Mouse (Mus musculus) MEL (cell line): ENCODE data around the gene Nfatc3. TPM values are rescaled to one million over a fixed set of nuclear protein-coding genes. Genes with fewer than 3 reads are reported as not detected.

Experiments
- DNase-seq: peaks from one replicate; pipeline ENCODE4 v3.0.0; 2011; ENCODE audit warnings: low read depth, low spot score
- H3K27ac ChIP-seq: 2 replicates; pipeline ENCODE4 v1.5.1; 2012; ENCODE audit warnings: low read depth, mild to moderate bottlenecking, control low read depth, low read length, moderate library complexity; ENCODE audit not compliant: control insufficient read depth
- H3K27me3 ChIP-seq, 2 experiments: fragments of 150-350 bp in 1 of 2; sonication (generic) in 1 of 2; 2 replicates each; pipeline ENCODE4 v1.6.1; 2012; ENCODE audit warnings: low read length in 2 of 2, mild to moderate bottlenecking in 2 of 2, improper control_type of control experiment in 1 of 2, moderate library complexity in 1 of 2; ENCODE audit not compliant: insufficient read depth in 2 of 2, control insufficient read depth in 1 of 2
- H3K36me3 ChIP-seq, 2 experiments: 2 replicates each; pipeline ENCODE4 v1.6.1; 2012 to 2014; ENCODE audit warnings: low read length in 2 of 2, improper control_type of control experiment in 1 of 2, inconsistent platforms in 1 of 2, mild to moderate bottlenecking in 1 of 2; ENCODE audit not compliant: insufficient read depth in 2 of 2, control insufficient read depth in 1 of 2
- H3K4me1 ChIP-seq, 2 experiments: fragments of 150-350 bp in 1 of 2; sonication (generic) in 1 of 2; 2 replicates each; pipeline ENCODE4 v1.6.1; 2012; ENCODE audit warnings: low read length in 2 of 2, improper control_type of control experiment in 1 of 2, mild to moderate bottlenecking in 1 of 2; ENCODE audit not compliant: insufficient read depth in 2 of 2, control insufficient read depth in 1 of 2
- H3K4me3 ChIP-seq, 2 experiments: fragments of 150-350 bp in 1 of 2; sonication (generic) in 1 of 2; 2 replicates each; pipeline ENCODE4 v1.5.1; 2012; ENCODE audit warnings: low read depth in 2 of 2, low read length in 2 of 2, mild to moderate bottlenecking in 2 of 2, moderate library complexity in 2 of 2, control low read depth in 1 of 2, improper control_type of control experiment in 1 of 2; ENCODE audit not compliant: control insufficient read depth in 1 of 2, insufficient read depth in 1 of 2
- H3K79me2 ChIP-seq: 2 replicates; pipeline ENCODE4 v1.6.1; 2012; ENCODE audit warnings: mild to moderate bottlenecking, low read length, moderate library complexity; ENCODE audit not compliant: control insufficient read depth, poor library complexity, insufficient read depth
- H3K9ac ChIP-seq: 2 replicates; pipeline ENCODE4 v1.6.1; 2012; ENCODE audit warnings: low read depth, mild to moderate bottlenecking, control low read depth, low read length, moderate library complexity; ENCODE audit not compliant: control insufficient read depth, poor library complexity, severe bottlenecking
- H3K9me3 ChIP-seq: fragments of 150-350 bp; sonication (generic); replicated peaks from 2 replicates; pipeline ENCODE4 v1.6.1; 2012; ENCODE audit warnings: mild to moderate bottlenecking, low read length, improper control_type of control experiment, moderate library complexity; ENCODE audit not compliant: insufficient read depth
- CHD1 ChIP-seq: IDR thresholded peaks from 2 replicates; pipeline ENCODE4 v1.6.1; 2012; ENCODE audit warnings: low read depth, mild to moderate bottlenecking, inconsistent platforms, low read length, improper control_type of control experiment
- CHD2 ChIP-seq: IDR thresholded peaks from 2 replicates; pipeline ENCODE4 v1.6.1; 2011; ENCODE audit warnings: low read length, improper control_type of control experiment
- CTCF ChIP-seq, 3 experiments: IDR thresholded peaks in 2 of 3; conservative IDR thresholded peaks in 1 of 3; 2 replicates each; pipeline ENCODE4 v1.5.1; 2011 to 2012; ENCODE audit warnings: low read length in 3 of 3, low read depth in 2 of 3, mild to moderate bottlenecking in 2 of 3, improper control_type of control experiment in 1 of 3, inconsistent platforms in 1 of 3, mixed read lengths in 1 of 3, moderate library complexity in 1 of 3; ENCODE audit not compliant: control insufficient read depth in 1 of 3, insufficient read depth in 1 of 3, poor library complexity in 1 of 3, severe bottlenecking in 1 of 3
- ELF1 ChIP-seq: IDR thresholded peaks from 2 replicates; pipeline ENCODE4 v1.6.1; 2014; ENCODE audit warnings: low read depth, mild to moderate bottlenecking, inconsistent platforms, low read length, improper control_type of control experiment, moderate library complexity
- EP300 ChIP-seq, 2 experiments: IDR thresholded peaks; 2 replicates each; pipeline ENCODE4 v1.6.1; 2011; ENCODE audit warnings: improper control_type of control experiment in 2 of 2, low read length in 2 of 2, low read depth in 1 of 2, mild to moderate bottlenecking in 1 of 2
- GABPA ChIP-seq: IDR thresholded peaks from 2 replicates; pipeline ENCODE4 v1.6.1; 2012; ENCODE audit warnings: low read depth, mild to moderate bottlenecking, inconsistent platforms, low read length, improper control_type of control experiment, moderate library complexity
- GATA1 ChIP-seq: IDR thresholded peaks from 2 replicates; pipeline ENCODE4 v1.6.1; 2011; ENCODE audit warnings: low read depth, low read length, improper control_type of control experiment
- JUND ChIP-seq: IDR thresholded peaks from 2 replicates; pipeline ENCODE4 v1.6.1; 2011; ENCODE audit warnings: low read depth, mild to moderate bottlenecking, improper control_type of control experiment, low read length
- KAT2A ChIP-seq: conservative IDR thresholded peaks from 2 replicates; pipeline ENCODE4 v1.6.1; 2012; ENCODE audit warnings: low read depth, low read length, improper control_type of control experiment, inconsistent platforms
- MAFK ChIP-seq: IDR thresholded peaks from 2 replicates; pipeline ENCODE4 v1.6.1; 2011; ENCODE audit warnings: low read depth, mild to moderate bottlenecking, low read length, improper control_type of control experiment, borderline replicate concordance
- MAX ChIP-seq: IDR thresholded peaks from 2 replicates; pipeline ENCODE4 v1.6.1; 2011; ENCODE audit warnings: low read length, improper control_type of control experiment
- MAZ ChIP-seq: IDR thresholded peaks from 2 replicates; pipeline ENCODE4 v1.6.1; 2012; ENCODE audit warnings: low read depth, mild to moderate bottlenecking, inconsistent platforms, low read length, improper control_type of control experiment
- MEF2A ChIP-seq: IDR thresholded peaks from 2 replicates; pipeline ENCODE4 v1.6.1; 2014; ENCODE audit warnings: low read depth, mild to moderate bottlenecking, inconsistent platforms, low read length, improper control_type of control experiment; ENCODE audit not compliant: poor library complexity, insufficient replicate concordance, severe bottlenecking; ENCODE audit errors: extremely low read depth
- MXI1 ChIP-seq: IDR thresholded peaks from 2 replicates; pipeline ENCODE4 v1.6.1; 2011; ENCODE audit warnings: mild to moderate bottlenecking, low read depth, low read length, improper control_type of control experiment
- MYB ChIP-seq: IDR thresholded peaks from 2 replicates; pipeline ENCODE4 v1.6.1; 2011; ENCODE audit warnings: mild to moderate bottlenecking, low read depth, low read length, improper control_type of control experiment
- MYC ChIP-seq: IDR thresholded peaks from 2 replicates; pipeline ENCODE4 v1.6.1; 2011; ENCODE audit warnings: low read depth, mild to moderate bottlenecking, low read length, improper control_type of control experiment, moderate library complexity
- NELFE ChIP-seq: IDR thresholded peaks from 2 replicates; pipeline ENCODE4 v1.6.1; 2011; ENCODE audit warnings: low read depth, low read length, improper control_type of control experiment
- NRF1 ChIP-seq: IDR thresholded peaks from 2 replicates; pipeline ENCODE4 v1.6.1; 2014; ENCODE audit warnings: low read depth, mild to moderate bottlenecking, inconsistent platforms, low read length, improper control_type of control experiment, moderate library complexity; ENCODE audit not compliant: poor library complexity, insufficient read depth, severe bottlenecking
- POLR2A ChIP-seq, 2 experiments: IDR thresholded peaks; 2 replicates each; pipeline ENCODE4 v1.6.1; 2011 to 2012; ENCODE audit warnings: low read length in 2 of 2, mild to moderate bottlenecking in 2 of 2, control low read depth in 1 of 2, improper control_type of control experiment in 1 of 2, low read depth in 1 of 2, moderate library complexity in 1 of 2; ENCODE audit not compliant: control insufficient read depth in 1 of 2, insufficient read depth in 1 of 2, poor library complexity in 1 of 2
- POLR2AphosphoS2 ChIP-seq: IDR thresholded peaks from 2 replicates; pipeline ENCODE4 v1.6.1; 2011; ENCODE audit warnings: low read length, improper control_type of control experiment
- POLR2AphosphoS5 ChIP-seq: IDR thresholded peaks from 2 replicates; pipeline ENCODE4 v1.6.1; 2012; ENCODE audit warnings: low read depth, borderline replicate concordance, mild to moderate bottlenecking, inconsistent platforms, low read length, moderate library complexity, mixed read lengths
- RAD21 ChIP-seq: IDR thresholded peaks from 2 replicates; pipeline ENCODE4 v1.6.1; 2011; ENCODE audit warnings: mild to moderate bottlenecking, low read depth, low read length, improper control_type of control experiment
- SIN3A ChIP-seq: IDR thresholded peaks from 2 replicates; pipeline ENCODE4 v1.6.1; 2012; ENCODE audit warnings: low read length, improper control_type of control experiment, inconsistent platforms
- TAL1 ChIP-seq: IDR thresholded peaks from 2 replicates; pipeline ENCODE4 v1.6.1; 2012; ENCODE audit warnings: mild to moderate bottlenecking, inconsistent platforms, low read length, moderate library complexity, mixed read lengths
- TBP ChIP-seq: IDR thresholded peaks from 2 replicates; pipeline ENCODE4 v1.8.0; 2011; ENCODE audit warnings: low read depth, low read length, improper control_type of control experiment
- TCF12 ChIP-seq: IDR thresholded peaks from 2 replicates; pipeline ENCODE4 v1.6.1; 2014; ENCODE audit warnings: low read depth, mild to moderate bottlenecking, inconsistent platforms, low read length, improper control_type of control experiment, moderate library complexity
- UBTF ChIP-seq: IDR thresholded peaks from 2 replicates; pipeline ENCODE4 v1.6.1; 2012; ENCODE audit warnings: low read depth, mild to moderate bottlenecking, inconsistent platforms, low read length, improper control_type of control experiment, moderate library complexity, borderline replicate concordance; ENCODE audit not compliant: insufficient read depth
- USF2 ChIP-seq, 2 experiments: IDR thresholded peaks; 2 replicates each; pipeline ENCODE4 v1.6.1; 2011 to 2012; ENCODE audit warnings: improper control_type of control experiment in 2 of 2, low read length in 2 of 2, borderline replicate concordance in 1 of 2, inconsistent platforms in 1 of 2, low read depth in 1 of 2, mild to moderate bottlenecking in 1 of 2; ENCODE audit not compliant: insufficient read depth in 1 of 2
- ZC3H11A ChIP-seq: IDR thresholded peaks from 2 replicates; pipeline ENCODE4 v1.6.1; 2012; ENCODE audit warnings: low read depth, mild to moderate bottlenecking, inconsistent platforms, low read length, improper control_type of control experiment
- ZKSCAN1 ChIP-seq: IDR thresholded peaks from 2 replicates; pipeline ENCODE4 v1.6.1; 2012; ENCODE audit warnings: low read depth, mild to moderate bottlenecking, inconsistent platforms, low read length, improper control_type of control experiment, moderate library complexity
- ZMIZ1 ChIP-seq: IDR thresholded peaks from 2 replicates; pipeline ENCODE4 v1.6.1; 2012; ENCODE audit warnings: low read depth, mild to moderate bottlenecking, inconsistent platforms, low read length, improper control_type of control experiment, moderate library complexity
- ZNF384 ChIP-seq: IDR thresholded peaks from 2 replicates; pipeline ENCODE4 v1.6.1; 2012; ENCODE audit warnings: low read depth, mild to moderate bottlenecking, inconsistent platforms, low read length, improper control_type of control experiment
- polyA plus RNA-seq, 2 experiments: library from polyadenylated mRNA; stranded (reverse) in 1 of 2; unstranded in 1 of 2; fragments of >175 nt in 1 of 2; fragments of >200 nt in 1 of 2; gene quantifications; 2 replicates each; pipeline versions ENCODE4 v1.2.1 to v1.2.4; 2012; ENCODE audit warnings: low replicate concordance in 2 of 2, low read depth in 1 of 2; ENCODE audit not compliant: insufficient read length in 2 of 2, insufficient read depth in 1 of 2, missing spikeins in 1 of 2
- total RNA-seq: library from RNA; depleted of rRNA; stranded (reverse); fragments of 300-350 nt; gene quantifications from 2 replicates; pipeline ENCODE4 v1.2.3, GENCODE M21; 2012

The Nfatc3 gene
- total and polyA plus RNA-seq, 3 experiments = 14.4 to 59.3 (median 50.2) TPM

- TF ChIP-seq GABPA (no peak), EP300 (IDR thresholded peaks at IDR 0.05; ENCODE audit: low read depth in 1 of 2, low read length in 2 of 2) (no peak), ZNF384 (no peak), GATA1 (no peak), ZC3H11A (peak; percentile 68), RAD21 (peak; percentile 72), ZMIZ1 (no peak), MEF2A (no peak), CTCF (IDR thresholded peaks at IDR 0.05 in 2 of 3, conservative IDR thresholded peaks at IDR 0.05 in 1 of 3; ENCODE audit: control insufficient read depth in 1 of 3, insufficient read depth in 1 of 3, low read depth in 2 of 3, low read length in 3 of 3, poor library complexity in 1 of 3, severe bottlenecking in 1 of 3) (peak; percentile 79 to 92 (median 90)), CHD1 (no peak), NELFE (no peak), JUND (no peak), USF2 (IDR thresholded peaks at IDR 0.05; ENCODE audit: borderline replicate concordance in 1 of 2, insufficient read depth in 1 of 2, low read depth in 1 of 2, low read length in 2 of 2) (no peak), MAFK (no peak), UBTF (no peak), TCF12 (no peak), MAX (no peak), CHD2 (no peak), MXI1 (peak; percentile 57), POLR2A (IDR thresholded peaks at IDR 0.05; ENCODE audit: control insufficient read depth in 1 of 2, insufficient read depth in 1 of 2, low read depth in 1 of 2, low read length in 2 of 2, poor library complexity in 1 of 2) (no peak), MYC (peak; percentile 76; the same call in 1 of the 2 replicates)
These were observed 106.8 kb downstream of the Nfatc3 start (continued) for GRCm38 (mm10) chr8:106165460-106165859.

- peak; percentile 86 for DNase-seq
- Histone ChIP-seq H3K36me3 (peaks cover 3 to 22% of the 10 kb centered on the region in 2 experiments; a peak in 2 of 4 replicates), H3K4me1 (peaks cover 6 to 22% of the 10 kb centered on the region in 2 experiments), H3K9me3 (no peaks in the 10 kb centered on the region), H3K79me2 (peaks cover 21% of the 10 kb centered on the region), H3K9ac (peak within 1 kb of the TSS; percentile 76), H3K27me3 (no peaks in the 10 kb centered on the region), H3K27ac (peak within 1 kb of the TSS; percentile 54), H3K4me3 (peak within 1 kb of the TSS; percentile 63 to 84)
- TF ChIP-seq TBP (no peak), ZMIZ1 (peak; percentile 62), SIN3A (peak; percentile 16; the same call in 1 of the 2 replicates), GATA1 (0 out of 2 replicates have a peak, but pooled peaks have one; percentile 24), MXI1 (peak; percentile 85), ELF1 (peak; percentile 69; the same call in 1 of the 2 replicates), POLR2AphosphoS2 (peak; percentile 81), CHD1 (0 out of 2 replicates have a peak, but pooled peaks have one; percentile 5), POLR2A (IDR thresholded peaks at IDR 0.05; ENCODE audit: control insufficient read depth in 1 of 2, insufficient read depth in 1 of 2, low read depth in 1 of 2, low read length in 2 of 2, poor library complexity in 1 of 2) (peak; percentile 78 to 94), CTCF (IDR thresholded peaks at IDR 0.05 in 2 of 3, conservative IDR thresholded peaks at IDR 0.05 in 1 of 3; ENCODE audit: control insufficient read depth in 1 of 3, insufficient read depth in 1 of 3, low read depth in 2 of 3, low read length in 3 of 3, poor library complexity in 1 of 3, severe bottlenecking in 1 of 3) (no peak), UBTF (peak; percentile 69; the same call in 1 of the 2 replicates), USF2 (IDR thresholded peaks at IDR 0.05; ENCODE audit: borderline replicate concordance in 1 of 2, insufficient read depth in 1 of 2, low read depth in 1 of 2, low read length in 2 of 2) (no peak), ZKSCAN1 (no peak), MAZ (peak; percentile 56; the same call in 1 of the 2 replicates), POLR2AphosphoS5 (no peak), NRF1 (peak; percentile 34; the same call in 1 of the 2 replicates), NELFE (peak; percentile 84), MAFK (no peak), TAL1 (no peak), KAT2A (no peak), MYB (no peak), JUND (no peak)
These were observed 109.8 kb downstream of the Nfatc3 start, which contains the start of gene Slc7a6 for GRCm38 (mm10) chr8:106168356-106169016. Gene Slc7a6 (plus strand): TSS chr8:106168857.
